Mouse (Mus musculus) neural tube, embryonic 11.5 days (tissue): ENCODE data around the gene Rmdn2. TPM values are rescaled to one million over a fixed set of nuclear protein-coding genes. Genes with fewer than 3 reads are reported as not detected.

Experiments used
- ATAC-seq: fragments of 200-750 bp; cut with Nextera tagmentation; 2 replicates; pipeline ENCODE4 v1.8.0; 2017; ENCODE audit warnings: moderate number of reproducible peaks, mild to moderate bottlenecking, moderate TSS enrichment, moderate library complexity; ENCODE audit not compliant: insufficient read depth, low FRiP score, low TSS enrichment
- DNase-seq: peaks from one replicate; pipeline ENCODE4 v3.0.0-alpha.2; 2015; ENCODE audit warnings: low spot score
- H3K27ac ChIP-seq: fragments of 300-500 bp; sonication (generic); 2 replicates; pipeline ENCODE4 v1.5.1; 2014; ENCODE audit warnings: low read depth, mild to moderate bottlenecking, low read length
- H3K27me3 ChIP-seq: fragments of 300-500 bp; sonication (generic); 2 replicates; pipeline ENCODE4 v1.6.1; 2014; ENCODE audit warnings: mild to moderate bottlenecking, low read length, mixed read lengths; ENCODE audit not compliant: control insufficient read depth, insufficient read depth
- H3K36me3 ChIP-seq: fragments of 300-500 bp; sonication (generic); 2 replicates; pipeline ENCODE4 v1.6.1; 2014; ENCODE audit warnings: mild to moderate bottlenecking, low read length, moderate library complexity, mixed read lengths; ENCODE audit not compliant: control insufficient read depth, insufficient read depth
- H3K4me1 ChIP-seq: fragments of 300-500 bp; sonication (generic); 2 replicates; pipeline ENCODE4 v1.6.1; 2014; ENCODE audit warnings: low read length, mixed read lengths; ENCODE audit not compliant: control insufficient read depth, insufficient read depth
- H3K4me2 ChIP-seq: fragments of 300-500 bp; sonication (generic); 2 replicates; pipeline ENCODE4 v1.6.1; 2014; ENCODE audit warnings: low read depth, mild to moderate bottlenecking, moderate library complexity
- H3K4me3 ChIP-seq: fragments of 300-500 bp; sonication (generic); 2 replicates; pipeline ENCODE4 v1.5.1; 2014; ENCODE audit warnings: low read depth, low read length
- H3K9ac ChIP-seq: fragments of 300-500 bp; sonication (generic); 2 replicates; pipeline ENCODE4 v1.6.1; 2014; ENCODE audit warnings: mild to moderate bottlenecking, low read length
- H3K9me3 ChIP-seq: fragments of 300-500 bp; sonication (generic); 2 replicates; pipeline ENCODE4 v1.6.1; 2016; ENCODE audit warnings: low read length; ENCODE audit not compliant: control insufficient read depth
- WGBS: fragments of 180-500 bp; shearing (Covaris S2); extraction: QIAGEN DNeasy Blood & Tissue Kit; methylation state at CpG from one replicate; pipeline ENCODE4 v1.1.7; 2014; 5-methylcytosine and 5-hydroxymethylcytosine counted together
- polyA plus RNA-seq: library from polyadenylated mRNA; unstranded; fragments of >200 nt; fragmentation: Nextera tagmentation; extraction: Ambion mirVana; gene quantifications from 2 replicates; pipeline ENCODE4 v1.2.1, GENCODE M21; 2014

The Rmdn2 gene
- polyA plus RNA-seq, 1 experiment from 2014 or later = 5.8 TPM

GRCm38 (mm10) chr17:79705671-79706455 is 94.2 kb downstream of the Rmdn2 start:
- Histone ChIP-seq H3K4me1 (no peaks in the 10 kb centered on the region), H3K27me3 (peaks cover 10% of the 10 kb centered on the region), H3K4me2 (no peak overlapping the region), H3K9ac (no peak overlapping the region), H3K9me3 (no peaks in the 10 kb centered on the region), H3K4me3 (no peak overlapping the region), H3K27ac (no peak overlapping the region), H3K36me3 (no peaks in the 10 kb centered on the region)
- DNase-seq = no peak
- WGBS = 76% methylated on average over 9 of the region's 9 CpGs
- no peak for ATAC-seq

- Histone ChIP-seq H3K4me3 (no peak overlapping the region), H3K4me1 (0 out of 2 replicates have a peak, but pooled peaks cover 2% of the 10 kb centered on the region), H3K27ac (no peak overlapping the region), H3K9ac (no peak overlapping the region), H3K4me2 (no peak overlapping the region), H3K27me3 (peaks cover 28% of the 10 kb centered on the region), H3K9me3 (no peaks in the 10 kb centered on the region), H3K36me3 (no peaks in the 10 kb centered on the region)
- DNase-seq = peak; percentile 16
- 7% methylated on average over 7 of the region's 7 CpGs for WGBS
- no peak for ATAC-seq
These were observed 96.5 kb downstream of the Rmdn2 start for GRCm38 (mm10) chr17:79708168-79708567.

- no peak for ATAC-seq
- H3K4me3 ChIP-seq = no peak overlapping the region
- DNase-seq = no peak
- H3K9ac ChIP-seq = no peak overlapping the region
- peaks cover 44% of the 10 kb centered on the region for H3K27me3 ChIP-seq
- H3K27ac ChIP-seq = no peak overlapping the region
- H3K36me3 ChIP-seq = no peaks in the 10 kb centered on the region
- H3K9me3 ChIP-seq = no peaks in the 10 kb centered on the region
- H3K4me2 ChIP-seq = no peak overlapping the region
- WGBS = 16% methylated on average over 1 of the region's 1 CpGs
- H3K4me1 ChIP-seq = peaks cover 12% of the 10 kb centered on the region; the same call in 1 of the 2 replicates
These were observed 98.1 kb downstream of the Rmdn2 start for GRCm38 (mm10) chr17:79709718-79710117.

- WGBS = 8% methylated on average over 15 of the region's 15 CpGs
- Histone ChIP-seq H3K27ac (no peak overlapping the region), H3K4me2 (no peak overlapping the region), H3K9ac (no peak overlapping the region), H3K27me3 (peaks cover 50% of the 10 kb centered on the region), H3K36me3 (no peaks in the 10 kb centered on the region), H3K4me3 (no peak overlapping the region), H3K4me1 (peaks cover 15% of the 10 kb centered on the region; the same call in 1 of the 2 replicates), H3K9me3 (no peaks in the 10 kb centered on the region)
- ATAC-seq = no peak
- peak; percentile 22 for DNase-seq
These were observed 98.7 kb downstream of the Rmdn2 start for GRCm38 (mm10) chr17:79710246-79710842.

DNA sequence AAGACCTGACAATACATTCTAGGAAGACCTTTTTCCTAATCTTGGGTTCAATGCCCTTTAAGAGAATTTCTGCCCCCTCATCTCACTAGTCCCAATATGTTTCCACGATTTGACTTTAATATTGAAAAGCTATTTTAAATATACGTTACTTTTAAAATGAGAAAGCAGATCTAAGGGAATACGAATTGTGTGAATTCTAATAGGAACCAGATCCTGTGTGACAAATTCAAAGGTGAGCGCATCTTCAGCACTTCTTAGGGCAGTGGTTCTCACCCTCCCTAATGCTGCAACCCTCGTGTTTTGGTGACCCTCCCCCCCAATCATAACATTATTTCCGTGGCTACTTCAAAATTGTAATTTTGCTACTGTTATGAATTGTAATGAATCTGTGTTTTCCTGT is 100.3 kb downstream of the Rmdn2 start:
- Histone ChIP-seq H3K4me2 (no peak overlapping the region), H3K4me3 (no peak overlapping the region), H3K27me3 (peaks cover 53% of the 10 kb centered on the region), H3K9me3 (no peaks in the 10 kb centered on the region), H3K36me3 (no peaks in the 10 kb centered on the region), H3K4me1 (peaks cover 15% of the 10 kb centered on the region; the same call in 1 of the 2 replicates), H3K9ac (no peak overlapping the region), H3K27ac (no peak overlapping the region)
- WGBS = 8% methylated on average over 6 of the region's 6 CpGs
- no peak for ATAC-seq
- DNase-seq = no peak

- DNase-seq (peak; percentile 19), ATAC-seq (no peak)
- Histone ChIP-seq H3K4me3 (no peak overlapping the region), H3K9me3 (no peaks in the 10 kb centered on the region), H3K4me2 (no peak overlapping the region; the same call in 1 of the 2 replicates), H3K9ac (no peak overlapping the region), H3K36me3 (no peaks in the 10 kb centered on the region), H3K27me3 (peaks cover 53% of the 10 kb centered on the region), H3K27ac (no peak overlapping the region), H3K4me1 (peaks cover 15% of the 10 kb centered on the region; the same call in 1 of the 2 replicates)
- WGBS = 2% methylated on average over 9 of the region's 9 CpGs
These were observed 100.9 kb downstream of the Rmdn2 start for GRCm38 (mm10) chr17:79712536-79712935.

GRCm38 (mm10) chr17:79713276-79713642 is 101.6 kb downstream of the Rmdn2 start:
- Histone ChIP-seq H3K27me3 (peaks cover 53% of the 10 kb centered on the region), H3K9ac (peak overlapping the region; percentile 32; the same call in 1 of the 2 replicates), H3K4me1 (peaks cover 15% of the 10 kb centered on the region; the same call in 1 of the 2 replicates), H3K4me3 (peak overlapping the region; percentile 43), H3K9me3 (no peaks in the 10 kb centered on the region), H3K36me3 (no peaks in the 10 kb centered on the region), H3K27ac (no peak overlapping the region), H3K4me2 (peak overlapping the region; percentile 89)
- ATAC-seq (no peak), DNase-seq (peak; percentile 59)
- under 1% methylated on average over 24 of the region's 24 CpGs for WGBS

- H3K4me1 ChIP-seq = peaks cover 15% of the 10 kb centered on the region; the same call in 1 of the 2 replicates
- DNase-seq (peak; percentile 62), ATAC-seq (peak; percentile 35)
- peaks cover 53% of the 10 kb centered on the region for H3K27me3 ChIP-seq
- H3K4me3 ChIP-seq = peak overlapping the region; percentile 43
- peak overlapping the region; percentile 89 for H3K4me2 ChIP-seq
- no peaks in the 10 kb centered on the region for H3K9me3 ChIP-seq
- no peak overlapping the region for H3K27ac ChIP-seq
- no peaks in the 10 kb centered on the region for H3K36me3 ChIP-seq
- 0% methylated on average over 63 of the region's 63 CpGs for WGBS
- peak overlapping the region; percentile 32; the same call in 1 of the 2 replicates for H3K9ac ChIP-seq
These were observed 102.1 kb downstream of the Rmdn2 start for GRCm38 (mm10) chr17:79713643-79714367.
